Mouse (Mus musculus): Measurements from ENCODE around the gene Pld1.

Pld1 gene

GRCm38 (mm10) chr3:28042366-28042765 is 103.9 kb downstream of the Pld1 start:
- in situ Hi-C loops (cut with MseI, MboI), result no loop called here

DNA sequence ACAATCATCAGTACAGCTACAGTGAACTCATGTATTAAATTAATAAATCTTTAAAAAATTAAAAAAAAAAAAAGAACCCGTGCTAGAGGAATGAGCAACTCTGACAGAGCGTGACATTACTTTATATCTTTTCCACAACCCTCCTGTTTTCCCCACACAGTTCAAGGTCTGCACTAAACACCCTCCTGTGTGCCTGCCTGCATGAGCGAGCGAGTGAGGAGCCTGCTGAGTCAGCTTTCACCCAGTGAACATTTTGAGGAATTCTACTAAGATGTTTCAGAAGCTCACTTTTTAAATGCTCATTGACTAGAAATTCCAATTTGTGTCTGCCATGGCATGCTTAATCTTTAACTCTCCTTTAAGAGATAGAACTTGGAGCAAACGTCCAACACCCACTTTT is 109.1 kb downstream of the Pld1 start:
- in situ Hi-C loops (cut with MseI, MboI), result no loop called here

DNA sequence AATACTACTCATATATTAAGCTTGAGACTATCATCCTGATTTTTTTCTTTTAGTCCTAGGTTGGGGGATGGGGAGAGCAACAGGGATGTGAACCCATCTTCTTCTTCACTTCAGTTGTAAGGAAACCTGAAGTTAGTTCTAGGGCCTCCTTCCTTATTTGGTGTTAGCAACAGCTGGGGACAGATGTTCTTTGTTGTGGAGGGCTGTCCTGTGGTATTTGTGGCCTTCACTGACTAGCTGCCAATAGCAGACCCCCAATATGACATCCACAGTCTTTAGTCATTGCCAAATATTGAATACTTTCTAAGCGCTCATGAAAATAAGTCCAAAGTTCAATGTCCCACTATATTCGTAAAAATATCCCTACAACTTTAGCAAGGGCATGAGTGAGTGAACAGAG is 111.0 kb downstream of the Pld1 start:
- in situ Hi-C loops (cut with MseI, MboI), result no loop called here

DNA sequence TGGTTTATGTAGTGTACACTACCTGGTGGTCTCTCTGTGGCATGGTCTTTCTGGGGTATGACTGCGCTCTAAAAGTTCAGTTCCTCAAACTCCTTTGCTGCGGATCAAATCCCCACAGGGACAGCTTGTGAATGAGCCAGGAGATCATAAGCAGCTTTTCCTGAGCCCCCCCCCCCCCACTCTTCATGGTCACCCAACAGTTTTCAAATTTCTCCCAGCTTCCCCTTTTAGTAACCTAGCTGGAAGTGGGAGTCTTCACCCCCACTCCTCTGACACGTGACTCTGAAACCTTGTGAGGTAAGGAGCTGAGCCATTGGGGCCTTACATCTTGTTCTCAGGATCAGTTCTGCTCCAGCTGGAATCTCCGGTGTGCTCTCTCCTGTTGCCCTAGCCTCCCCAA is 114.6 kb downstream of the Pld1 start:
- in situ Hi-C loops (cut with MseI, MboI), result no loop called here

- in situ Hi-C loops (cut with MseI, MboI), result no loop called here
Measured at GRCm38 (mm10) chr3:28060713-28061112, 122.2 kb downstream of the Pld1 start.

GRCm38 (mm10) chr3:28061155-28061554 is 122.7 kb downstream of the Pld1 start:
- in situ Hi-C loops (cut with MseI, MboI), result no loop called here

DNA sequence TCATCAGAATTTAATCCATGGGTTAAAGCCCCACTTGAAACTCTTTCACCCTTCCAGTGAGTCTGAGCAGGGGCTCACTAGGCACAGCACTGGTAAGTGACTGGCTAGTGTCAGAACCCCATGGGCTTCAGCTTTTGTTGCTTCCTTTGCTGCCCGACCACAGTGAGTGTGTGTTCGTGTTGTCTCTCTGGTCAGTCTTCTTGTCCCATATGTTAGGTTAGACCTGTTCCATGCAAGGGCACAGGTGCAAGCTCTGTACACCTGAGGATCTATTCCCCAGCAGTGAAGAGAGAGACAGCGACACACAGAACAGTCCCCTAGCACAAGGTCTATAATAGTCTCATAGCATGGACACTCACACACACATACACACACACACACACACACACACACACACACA is 140.7 kb downstream of the Pld1 start:
- in situ Hi-C loops (cut with MseI, MboI), result no loop called here

GRCm38 (mm10) chr3:28080116-28080515 is 141.6 kb downstream of the Pld1 start:
- in situ Hi-C loops (cut with MseI, MboI), result no loop called here

DNA sequence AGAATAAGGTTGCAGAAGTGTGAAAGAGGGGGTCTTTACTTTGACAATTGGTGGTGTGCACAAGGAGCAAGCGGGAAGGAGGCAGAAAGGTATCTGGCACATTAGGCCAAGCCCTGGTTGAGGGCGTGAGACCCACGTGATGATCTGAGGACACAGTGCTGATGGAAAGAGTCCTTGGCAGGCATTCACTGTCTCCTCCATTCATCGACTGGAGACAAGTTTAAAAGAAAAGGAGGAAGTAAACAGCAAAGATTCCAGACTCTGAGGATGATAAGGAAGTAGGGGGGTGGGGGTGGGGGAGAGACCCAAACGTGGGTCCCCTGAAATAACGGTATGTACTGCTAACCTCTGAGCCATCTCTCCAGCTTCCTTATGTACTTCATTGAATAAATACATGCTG is 142.5 kb downstream of the Pld1 start:
- in situ Hi-C loops (cut with MseI, MboI), result no loop called here

- in situ Hi-C loops (cut with MseI, MboI), result no loop called here
Measured at GRCm38 (mm10) chr3:28083218-28083617, 144.7 kb downstream of the Pld1 start.

DNA sequence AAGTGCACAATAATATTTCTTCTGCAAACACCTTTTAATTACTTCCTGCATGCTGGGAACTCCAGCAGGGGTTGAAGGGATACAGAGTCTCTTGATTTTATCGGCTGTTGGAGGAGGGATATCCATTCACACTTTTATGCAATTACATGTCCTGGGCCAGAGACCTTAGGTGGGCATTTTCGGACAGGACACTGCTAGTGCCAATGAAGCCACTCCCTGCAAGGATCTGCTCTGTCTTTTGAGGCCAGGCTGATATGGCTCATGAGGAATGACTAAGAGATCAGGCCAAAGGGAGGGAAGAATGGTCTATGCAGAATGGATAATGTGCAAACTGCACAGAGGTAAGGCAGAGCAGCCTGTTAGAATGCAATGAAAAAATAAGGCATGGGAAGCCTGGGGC is 145.8 kb downstream of the Pld1 start:
- in situ Hi-C loops (cut with MseI, MboI), result no loop called here

DNA sequence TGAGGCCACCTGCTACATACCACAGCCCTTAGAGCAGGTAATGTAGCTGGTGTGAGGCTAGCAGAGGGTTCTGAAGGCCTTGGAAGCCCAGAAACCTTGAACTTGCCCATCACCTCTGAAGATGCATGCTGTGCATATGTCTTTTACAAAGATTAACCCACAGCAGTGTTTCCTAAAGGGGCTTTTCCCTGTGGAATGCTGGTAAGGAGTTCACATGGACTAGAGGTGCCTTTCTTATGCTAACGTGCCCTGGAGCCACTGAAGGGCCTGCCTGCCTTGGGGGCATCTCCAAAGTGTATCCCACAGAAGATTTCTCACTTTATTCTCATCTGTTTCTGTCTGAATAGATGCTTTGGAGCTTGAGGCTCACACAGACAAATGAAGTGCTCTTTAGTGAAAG is 152.8 kb downstream of the Pld1 start:
- in situ Hi-C loops (cut with MseI, MboI), result no loop called here

DNA sequence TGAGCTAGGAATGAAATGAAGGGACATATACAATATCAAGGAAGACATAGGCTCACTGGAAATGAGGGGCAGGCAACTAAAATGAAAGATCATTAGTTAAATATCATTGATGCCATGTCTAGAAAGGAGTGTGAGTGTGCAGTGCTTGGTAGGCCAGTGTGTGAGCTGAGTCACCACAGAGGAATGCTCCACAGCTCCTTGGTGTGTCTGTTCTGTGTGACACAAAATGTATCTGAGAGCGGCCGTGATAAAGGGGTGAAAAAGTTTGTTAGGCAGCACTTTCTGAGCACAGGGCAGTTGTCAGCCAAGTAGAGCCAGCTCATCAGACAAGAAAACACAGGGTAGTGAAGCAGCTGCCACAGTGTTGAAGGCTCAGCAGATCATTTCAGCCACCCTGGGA is 153.2 kb downstream of the Pld1 start:
- in situ Hi-C loops (cut with MseI, MboI), result no loop called here

- in situ Hi-C loops (cut with MseI, MboI), result no loop called here
Measured at GRCm38 (mm10) chr3:28093684-28094302, 155.3 kb downstream of the Pld1 start.

DNA sequence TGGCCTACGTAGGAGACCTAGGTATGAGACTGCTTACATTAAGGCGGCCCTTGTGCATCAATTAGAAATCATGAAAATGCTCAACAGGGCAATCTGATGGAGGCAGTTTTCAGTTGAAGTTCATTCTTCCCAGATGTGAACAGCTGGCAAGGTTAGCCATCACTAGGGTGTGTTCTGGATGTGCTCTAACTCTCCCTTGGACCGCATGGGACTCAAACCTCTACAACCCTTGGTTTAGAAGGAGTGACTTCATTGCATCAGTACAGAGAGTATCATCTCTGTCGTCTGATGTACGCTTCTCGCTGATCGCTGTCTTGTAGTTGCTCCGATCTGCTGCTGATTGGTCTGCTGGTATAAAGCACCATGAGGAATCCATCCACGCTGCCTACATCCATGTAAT is 157.0 kb downstream of the Pld1 start:
- in situ Hi-C loops (cut with MseI, MboI), result no loop called here

DNA sequence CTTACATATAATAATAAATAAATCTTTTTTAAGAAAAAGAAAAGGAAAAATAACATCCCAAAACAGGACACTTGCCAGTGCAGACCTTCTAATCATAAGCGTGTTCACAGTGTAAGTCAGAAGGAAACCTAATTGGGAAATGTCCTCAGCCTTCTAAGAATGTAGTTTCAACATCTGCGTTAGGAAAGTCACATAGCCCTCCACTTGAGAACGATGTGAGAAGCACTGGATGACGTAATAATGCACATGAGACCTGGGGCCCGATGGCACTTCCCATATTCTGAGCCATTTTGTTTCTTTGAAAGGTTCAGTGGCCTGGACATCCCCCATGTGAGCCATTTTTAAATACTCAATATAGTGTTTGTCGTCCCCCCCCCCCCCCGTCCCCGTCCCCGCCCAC is 160.7 kb downstream of the Pld1 start:
- in situ Hi-C loops (cut with MseI, MboI), result no loop called here

GRCm38 (mm10) chr3:28104992-28105391 is 166.5 kb downstream of the Pld1 start:
- in situ Hi-C loops (cut with MseI, MboI), result loop anchor here in 1 of 2 experiments (10.0 kb wide), 1 partner anchor 120 kb away; no protein-coding TSS in a partner anchor

DNA sequence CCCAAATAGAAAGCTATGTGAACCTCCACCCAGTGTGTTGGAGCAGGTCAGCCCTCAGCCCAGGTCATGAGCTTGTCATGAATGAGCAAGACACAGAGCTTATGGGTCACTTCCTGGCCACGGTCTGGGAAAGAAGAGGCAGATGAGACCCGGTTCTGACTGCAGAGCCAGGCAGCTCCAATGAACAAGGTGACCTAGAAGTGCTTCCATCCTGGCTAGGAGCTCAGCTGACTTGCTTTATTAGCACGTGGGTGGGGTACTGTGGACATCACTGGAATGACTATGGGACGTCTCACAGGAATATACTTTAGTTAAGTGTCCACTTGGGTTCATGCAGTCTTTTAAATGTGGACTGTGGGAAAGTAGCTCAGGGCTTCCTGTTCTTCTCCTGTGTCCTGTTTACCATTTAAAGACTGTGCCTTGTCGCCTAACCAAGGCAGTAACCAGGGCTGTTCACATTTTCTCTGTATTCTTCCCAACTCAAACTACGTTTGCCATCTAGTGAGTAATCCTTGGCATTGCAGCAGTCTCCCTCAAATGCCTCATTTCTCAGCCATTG is 169.0 kb downstream of the Pld1 start:
- in situ Hi-C loops (cut with MseI, MboI), result loop anchor here in 1 of 2 experiments (10.0 kb wide), 1 partner anchor 123 kb away; no protein-coding TSS in a partner anchor

DNA sequence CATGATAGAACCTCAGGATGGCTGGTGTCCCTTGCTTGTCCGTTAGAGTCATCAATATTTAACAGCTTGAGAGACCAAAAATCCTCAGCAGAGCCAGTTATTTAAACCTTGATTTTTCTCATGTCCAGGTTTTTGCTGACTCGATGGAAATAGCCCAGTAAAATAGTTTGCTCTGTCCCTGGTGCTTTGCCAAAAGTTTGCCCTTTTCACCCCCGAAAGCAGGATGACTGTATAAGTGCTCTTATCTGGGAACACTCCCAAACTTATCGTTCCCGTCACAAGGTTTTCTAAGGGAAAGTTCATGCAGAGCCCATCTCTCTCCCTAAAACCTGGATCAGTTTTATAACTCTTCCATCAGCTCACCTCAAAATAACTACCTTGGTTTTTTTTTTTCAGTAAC is 173.0 kb downstream of the Pld1 start:
- in situ Hi-C loops (cut with MseI, MboI), result no loop called here

- in situ Hi-C loops (cut with MseI, MboI), result no loop called here
Measured at GRCm38 (mm10) chr3:28113881-28114280, 175.4 kb downstream of the Pld1 start.

DNA sequence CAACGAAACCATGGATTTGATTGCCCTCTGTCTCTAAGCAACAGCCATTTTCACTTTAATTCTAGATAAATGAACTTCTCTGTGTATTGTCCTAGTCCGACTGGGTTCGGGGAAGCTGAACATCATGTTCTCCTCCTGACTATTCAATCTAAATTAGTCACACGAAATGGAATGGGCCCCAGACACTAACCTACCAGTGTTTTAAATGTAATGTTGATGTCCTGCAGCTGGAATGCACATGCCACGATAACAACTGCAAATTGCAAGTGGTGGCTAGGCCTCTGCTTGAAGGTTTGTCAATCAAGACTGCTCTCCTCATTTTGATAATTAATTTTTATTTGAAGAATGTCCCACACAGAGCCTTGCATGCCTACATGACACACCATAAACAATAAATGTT is 203.2 kb downstream of the Pld1 start:
- in situ Hi-C loops (cut with MseI, MboI), result no loop called here

DNA sequence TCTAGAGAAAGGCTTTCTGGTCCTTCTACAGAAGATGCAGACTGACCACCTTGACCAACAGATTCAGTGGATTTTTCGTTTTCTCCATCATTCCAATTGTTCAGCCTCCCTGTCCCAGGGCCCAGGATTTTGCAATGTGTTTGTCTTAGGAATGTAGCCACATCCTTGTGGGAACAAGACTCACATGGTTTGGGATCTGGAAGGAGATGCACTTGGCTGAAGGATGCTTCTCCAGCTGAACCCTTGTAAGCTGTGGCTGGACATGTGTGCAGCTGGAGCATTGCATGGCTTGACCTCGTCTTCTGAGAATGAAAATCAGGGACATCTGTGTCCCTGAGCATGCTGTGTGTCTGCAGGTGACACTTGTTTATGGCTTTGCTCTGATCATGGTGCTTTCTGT is 203.6 kb downstream of the Pld1 start:
- in situ Hi-C loops (cut with MseI, MboI), result no loop called here

GRCm38 (mm10) chr3:28144676-28145075 is 206.2 kb downstream of the Pld1 start:
- in situ Hi-C loops (cut with MseI, MboI), result no loop called here

GRCm38 (mm10) chr3:28145461-28145860 is 207.0 kb downstream of the Pld1 start:
- in situ Hi-C loops (cut with MseI, MboI), result no loop called here
